Mouse (Mus musculus): ENCODE data around the gene Col24a1. TPM values are rescaled to one million over a fixed set of nuclear protein-coding genes. Genes with fewer than 3 reads are reported as not detected.

Col24a1 gene
- under 1 TPM in 1 of 2 experiments, not detected in 1; 0.05 TPM for total RNA-seq (2021)
- long read RNA-seq, experiment 1 = 0 reads
- long read RNA-seq, experiment 2 = 0 reads

DNA sequence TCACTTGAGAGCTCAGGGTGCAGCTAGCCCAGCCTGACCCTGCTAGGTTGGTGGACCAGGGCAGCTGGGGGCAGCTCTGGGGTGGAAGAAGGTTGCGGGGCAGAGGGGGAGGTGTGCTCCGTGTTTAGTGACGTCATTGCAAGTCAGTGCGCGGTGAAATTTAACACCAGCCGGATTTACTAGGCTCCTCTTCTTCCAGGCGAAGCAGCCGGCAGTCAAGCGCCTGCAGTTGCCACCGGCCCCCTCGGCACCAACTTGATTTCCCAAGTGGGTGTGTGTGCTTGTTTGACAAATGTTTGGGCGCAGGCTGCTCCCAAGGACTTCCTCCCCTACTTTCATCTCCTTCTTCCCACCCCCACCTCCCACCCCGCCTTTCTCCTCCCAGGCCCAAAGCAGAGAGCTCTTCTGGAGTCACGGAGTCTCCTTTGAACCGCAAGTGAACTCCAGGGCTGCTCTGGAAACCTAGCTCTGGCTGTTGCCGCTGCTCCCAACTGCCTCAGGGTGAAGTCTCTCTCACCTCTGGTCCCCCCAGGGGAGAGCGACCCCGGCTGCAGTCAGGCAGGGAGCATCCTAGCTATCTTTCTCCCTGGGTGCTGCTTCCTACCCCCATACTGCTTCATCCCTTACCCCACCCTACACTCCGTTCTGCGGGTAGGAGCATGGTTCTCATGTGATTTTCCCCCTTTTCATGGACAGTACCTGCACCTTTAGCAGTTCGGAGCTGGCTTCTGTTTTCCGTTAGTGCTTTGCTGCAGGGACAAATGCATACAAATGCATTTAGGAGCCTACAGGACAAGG, at the start of gene Col24a1:
Gene Col24a1, plus strand, starts transcription at position 136 of the 798 bp plus-strand sequence.
- DNase-seq = no peak

DNA sequence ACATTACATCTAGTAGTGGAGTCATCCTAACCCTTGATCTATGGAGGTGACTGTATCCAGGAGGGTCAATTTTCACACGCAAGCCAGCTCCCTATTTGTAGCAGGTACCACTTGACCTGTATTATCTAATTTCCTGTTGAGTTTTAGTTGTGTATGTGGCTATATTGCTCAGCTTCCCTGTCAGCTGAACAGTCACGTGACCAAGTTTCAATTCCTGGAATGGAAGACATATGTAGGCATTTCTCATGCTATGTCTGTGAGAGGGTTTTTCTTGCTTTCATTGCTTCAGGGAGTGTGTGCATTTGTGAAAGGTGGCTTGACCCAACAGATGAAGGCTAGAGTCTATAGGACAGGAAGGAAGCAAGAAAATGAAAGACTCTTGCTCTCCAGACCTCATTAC, 44.2 kb upstream of the Col24a1 start:
- DNase-seq = no peak

DNA sequence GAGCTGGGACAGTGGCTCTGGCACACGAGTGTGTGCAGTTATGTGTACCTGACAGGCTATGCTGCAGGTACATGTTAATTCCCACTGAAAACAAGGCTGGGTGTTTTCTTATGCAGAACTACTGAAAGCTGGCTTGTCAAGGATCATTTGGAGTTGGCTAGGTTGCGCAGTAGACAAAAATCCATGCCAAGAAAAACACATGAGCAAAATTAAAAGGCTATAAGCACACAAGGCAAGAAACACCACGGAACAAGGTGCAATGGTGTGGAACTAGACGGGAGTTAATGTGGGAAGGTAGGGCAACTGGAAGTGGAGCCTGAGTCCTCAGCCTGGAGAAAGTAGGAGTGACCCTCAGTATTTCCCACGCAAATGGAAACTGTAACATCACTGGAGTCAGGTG, 39.2 kb upstream of the Col24a1 start:
- no peak for DNase-seq

DNA sequence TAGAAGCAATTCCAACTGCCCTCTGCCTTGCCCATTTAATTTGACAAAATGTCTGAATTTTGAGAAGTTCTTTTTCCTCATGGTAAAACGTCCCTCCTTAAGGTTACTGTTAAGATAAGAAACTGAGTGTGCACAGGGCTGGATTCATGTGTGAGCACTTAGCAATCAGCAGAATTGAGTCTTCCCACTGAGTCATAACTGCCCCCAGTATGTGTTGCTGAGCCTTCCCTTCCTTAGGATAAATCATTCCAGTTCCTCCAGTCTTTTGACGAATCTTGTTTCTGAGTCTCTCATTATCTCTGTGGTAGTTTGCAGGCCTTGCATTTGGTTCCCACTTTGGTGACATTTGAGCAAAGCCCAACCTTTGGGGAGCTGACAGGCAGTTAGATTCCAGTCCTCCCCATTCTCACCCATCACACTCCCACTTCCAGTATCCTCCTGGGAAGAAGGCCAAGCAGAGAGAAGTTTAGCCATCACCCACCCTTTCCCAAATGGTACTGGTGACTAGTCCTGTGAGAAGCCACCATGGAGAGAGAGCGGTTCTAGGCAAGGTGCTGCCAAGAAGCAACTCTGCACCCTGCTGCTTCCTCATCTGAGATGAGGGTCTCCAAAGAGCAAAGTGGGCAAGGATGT, 37.4 kb upstream of the Col24a1 start:
- no peak for DNase-seq

DNA sequence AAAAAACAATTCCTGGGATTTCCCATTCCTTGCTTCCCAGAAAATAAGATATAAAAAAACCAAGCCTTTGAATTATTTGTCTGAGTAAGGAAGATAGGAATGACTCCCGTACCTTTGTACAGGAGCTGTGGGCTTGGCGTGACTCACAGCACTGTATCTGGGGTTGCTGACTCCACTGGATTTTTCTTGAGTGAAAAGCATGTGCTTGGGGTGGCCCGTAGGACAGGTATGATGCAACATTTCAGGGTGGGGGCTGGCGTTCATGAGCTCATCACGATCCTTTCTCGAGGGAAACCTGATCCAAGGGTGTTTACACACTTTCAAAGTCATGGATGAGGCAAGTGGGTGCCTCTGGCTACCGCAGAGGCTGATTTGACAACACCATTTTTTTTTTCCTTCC, 35.6 kb upstream of the Col24a1 start:
- DNase-seq = no peak

DNA sequence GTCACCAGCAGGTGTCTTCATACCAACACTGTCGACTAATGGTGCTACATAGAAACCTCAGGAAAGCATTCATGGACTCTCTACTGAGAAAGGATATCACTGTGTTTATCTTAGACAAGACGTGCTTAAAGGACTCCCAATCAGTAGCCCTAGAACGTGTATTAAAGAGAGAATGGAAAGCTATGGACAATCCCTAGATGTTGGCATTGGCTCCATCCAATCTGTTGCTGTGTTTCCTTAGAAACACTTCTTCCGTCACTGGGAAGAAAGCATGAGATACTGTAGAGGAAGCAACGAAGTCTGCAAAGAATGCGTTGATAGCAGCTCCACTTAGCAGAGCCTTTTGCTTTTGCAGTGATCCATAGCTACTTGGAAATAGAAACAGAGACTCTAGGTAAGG, 32.6 kb upstream of the Col24a1 start:
- no peak for DNase-seq

DNA sequence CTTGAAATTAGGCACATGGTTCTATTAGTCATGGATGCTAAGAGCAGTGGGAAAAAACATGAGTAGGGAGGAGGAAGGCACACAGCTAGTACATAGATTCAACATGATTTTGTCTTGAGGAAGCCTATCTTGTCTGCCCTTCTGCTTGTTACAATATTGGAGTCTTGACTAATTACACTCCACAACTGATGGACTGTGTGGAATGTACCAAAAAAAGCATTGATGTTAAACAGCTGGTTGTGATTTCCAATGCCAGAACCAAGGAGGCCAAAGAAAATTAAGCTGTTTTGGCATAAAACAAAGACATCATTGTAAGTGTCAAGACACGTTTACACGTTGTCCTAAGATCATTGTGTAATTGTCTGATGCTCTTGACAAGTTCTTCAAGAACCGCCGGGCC, 29.1 kb upstream of the Col24a1 start:
- DNase-seq = no peak

DNA sequence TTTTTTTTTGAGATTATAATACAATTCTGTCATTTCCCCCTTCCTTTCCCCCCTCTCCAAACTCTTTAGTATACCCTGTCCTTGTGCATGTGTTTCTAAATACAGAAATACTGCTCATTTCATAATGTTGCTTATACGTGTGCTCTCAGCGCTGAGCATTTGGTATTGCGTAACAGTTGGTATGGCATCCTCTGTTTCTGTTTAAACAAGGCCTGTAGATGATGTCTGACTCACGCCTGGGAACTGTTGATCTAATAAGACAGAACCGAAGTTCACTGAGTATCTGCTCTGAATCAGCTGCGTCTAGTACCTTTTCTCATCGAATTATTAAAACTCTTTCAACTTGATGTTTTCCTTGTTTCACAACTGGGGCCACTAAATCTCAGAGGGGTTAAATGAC, 24.2 kb upstream of the Col24a1 start:
- no peak for DNase-seq

DNA sequence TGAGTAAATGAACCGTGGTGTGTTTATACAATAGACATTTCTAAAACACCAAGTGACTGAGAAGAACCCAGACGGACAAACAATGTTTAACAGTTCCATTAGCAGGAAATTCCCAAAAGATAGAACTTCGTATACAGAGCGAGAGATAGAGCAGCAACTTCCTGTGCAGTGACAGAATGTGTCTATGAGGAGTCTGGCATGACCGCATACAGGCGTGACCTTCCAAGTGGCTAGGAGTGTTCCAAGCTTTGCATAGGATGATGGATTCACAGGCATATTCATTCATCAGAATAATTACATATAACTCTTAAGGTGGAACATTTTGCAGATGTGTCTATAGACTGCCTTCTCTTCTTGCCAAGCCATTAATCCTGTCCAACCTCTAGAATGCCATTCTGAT, 18.1 kb upstream of the Col24a1 start:
- DNase-seq = no peak

DNA sequence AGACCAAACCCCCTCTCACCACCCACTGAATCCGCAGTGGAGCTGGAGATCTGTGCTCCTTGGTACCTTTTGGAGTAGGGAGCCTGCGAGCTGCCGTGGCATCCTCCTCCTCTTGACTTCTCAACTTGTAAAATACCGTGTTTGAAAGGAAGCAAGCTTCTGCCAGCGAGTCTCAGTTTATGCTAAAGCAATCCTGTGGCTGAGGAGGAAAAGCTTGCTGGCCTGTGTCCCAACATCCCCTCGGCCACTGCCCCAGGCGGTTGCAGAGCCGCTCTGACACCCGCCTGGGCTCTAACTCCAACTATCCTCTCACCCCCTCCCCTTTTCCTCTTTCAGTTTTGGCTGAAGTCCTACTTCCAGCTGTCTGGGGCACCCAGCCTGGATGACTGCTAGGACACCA, 935 bp downstream of the Col24a1 start:
- peak in 1 of 2 experiments; percentile 2 for DNase-seq

DNA sequence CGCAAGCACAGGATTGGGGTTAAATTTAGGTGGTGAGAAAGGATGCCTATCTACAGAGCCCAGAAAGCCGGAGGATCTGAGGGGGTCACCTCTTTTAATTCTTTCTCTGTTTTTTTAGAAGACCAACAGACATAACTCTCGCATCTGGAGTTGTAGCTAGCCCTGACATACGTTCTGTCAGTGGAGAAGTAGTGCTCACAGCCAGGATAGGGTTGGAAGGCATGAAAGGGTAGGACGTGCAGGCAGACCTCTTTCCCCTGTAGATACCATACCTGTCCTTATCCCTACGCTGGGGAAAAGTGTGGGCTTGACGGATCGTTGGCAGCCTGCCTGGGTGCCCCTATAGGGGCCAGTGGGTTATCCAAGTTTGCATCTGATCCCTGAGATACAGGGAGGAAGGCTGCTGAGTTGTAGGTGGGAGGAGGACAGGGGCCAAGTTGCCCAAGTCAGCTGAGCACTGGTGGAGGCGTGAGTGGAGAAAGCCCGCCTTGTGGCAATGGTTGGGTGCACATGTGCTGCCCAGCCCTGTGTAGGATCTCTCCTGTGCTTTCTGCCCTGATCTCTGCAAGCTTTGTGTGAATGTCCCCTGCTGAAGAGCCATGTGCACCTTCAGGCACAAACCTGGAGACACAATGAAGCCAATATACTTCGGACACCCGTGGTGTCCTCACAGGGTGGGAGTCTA, 1.5 kb downstream of the Col24a1 start:
- no peak for DNase-seq

DNA sequence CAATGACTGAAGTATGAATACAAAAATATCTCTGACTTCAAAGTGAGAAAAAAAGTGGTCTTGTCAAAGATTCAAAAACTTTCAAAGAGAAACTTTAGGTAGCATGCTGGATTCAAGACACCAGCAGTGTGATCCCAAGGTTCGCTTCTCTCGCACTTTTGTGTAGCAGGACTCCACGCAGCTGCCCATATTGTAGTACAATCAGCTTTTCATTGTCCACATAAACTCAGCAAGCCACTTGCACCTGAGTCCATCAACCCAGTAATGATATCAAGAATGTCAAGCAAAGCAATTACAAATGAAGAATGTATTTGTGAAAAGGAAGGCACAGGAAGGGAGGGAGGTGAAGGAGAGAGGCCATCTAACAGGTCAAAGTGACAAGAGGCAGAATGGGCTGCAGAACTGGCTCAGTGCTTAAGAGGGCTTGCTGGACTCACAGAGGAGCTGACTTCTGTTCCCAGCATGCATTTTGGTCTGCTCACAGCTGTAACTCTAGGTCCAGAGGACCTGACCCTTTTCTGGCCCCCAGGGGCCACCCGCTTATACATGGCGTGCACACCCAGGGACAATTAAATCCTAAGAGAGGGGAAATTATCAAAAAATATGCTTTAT, 7.8 kb downstream of the Col24a1 start:
- DNase-seq = no peak

DNA sequence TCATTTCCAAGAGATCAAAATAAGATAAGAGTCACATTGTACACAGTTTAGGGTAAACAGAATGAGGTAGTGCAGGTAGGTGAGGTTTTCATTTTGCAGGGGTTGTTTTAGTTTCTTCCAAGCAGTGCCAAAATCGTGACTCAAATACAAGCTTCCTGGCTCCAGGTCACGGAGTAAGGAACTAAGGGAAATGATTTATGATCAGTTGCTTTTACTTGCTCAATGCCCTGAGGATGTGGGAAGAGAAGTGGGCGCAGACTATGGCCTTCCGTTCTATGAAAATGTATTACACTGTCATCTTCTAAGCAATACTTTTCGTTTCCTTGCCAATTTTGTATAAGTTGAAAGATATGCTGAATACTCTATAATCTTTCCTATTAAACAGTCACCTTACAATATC, 13.0 kb downstream of the Col24a1 start:
- no peak for DNase-seq

DNA sequence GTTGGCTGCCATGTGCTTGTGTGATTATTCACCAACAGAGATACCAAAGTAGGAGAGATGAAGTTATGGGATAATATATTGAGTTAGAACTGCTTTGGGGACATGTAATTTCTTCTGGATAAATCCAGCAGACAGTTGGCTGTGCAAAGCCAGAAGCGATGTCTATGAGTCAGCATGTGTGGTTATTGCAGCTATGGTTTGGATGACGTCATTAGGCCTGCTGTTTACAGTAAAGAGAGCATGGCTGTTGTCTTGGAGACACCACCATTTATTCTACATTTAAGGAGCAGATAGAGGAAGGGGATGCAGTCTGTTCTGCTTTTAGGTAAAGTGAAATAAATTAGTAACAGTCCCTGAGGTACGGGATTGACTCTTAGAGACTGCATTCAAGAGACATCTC, 14.9 kb downstream of the Col24a1 start:
- no peak for DNase-seq

DNA sequence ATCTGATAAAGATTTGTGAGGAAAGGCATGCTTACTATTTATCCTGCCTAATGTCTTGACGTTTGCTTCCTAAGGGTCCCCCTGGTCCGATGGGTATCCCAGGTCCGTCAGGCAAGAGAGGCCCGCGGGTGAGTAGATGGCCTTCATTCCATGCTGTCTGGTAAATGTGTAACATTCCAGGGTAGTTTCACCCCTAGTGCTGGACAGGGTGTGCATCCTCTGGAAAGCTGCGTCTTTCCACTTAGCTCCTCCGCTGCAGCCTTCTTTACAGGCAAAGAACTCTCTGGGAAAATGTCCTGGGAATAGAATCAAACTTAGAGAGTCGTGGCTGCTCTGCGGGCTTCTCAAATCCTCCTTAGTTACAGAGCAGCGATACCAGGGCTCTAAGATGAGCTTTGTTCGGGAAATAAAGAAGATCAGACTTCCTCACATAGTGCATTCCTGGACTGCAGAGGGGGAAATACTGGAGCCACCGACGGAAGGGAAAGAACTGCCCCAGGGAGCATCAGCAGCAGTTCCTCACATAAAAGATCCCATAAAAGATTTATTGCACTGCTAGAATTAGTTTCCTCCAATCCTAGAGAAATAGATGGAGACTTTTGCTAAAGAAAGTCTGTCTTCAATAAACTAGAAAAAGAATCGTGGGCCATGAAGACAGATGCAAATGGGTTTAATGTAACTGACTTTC, 28.5 kb downstream of the Col24a1 start:
- no peak for DNase-seq

DNA sequence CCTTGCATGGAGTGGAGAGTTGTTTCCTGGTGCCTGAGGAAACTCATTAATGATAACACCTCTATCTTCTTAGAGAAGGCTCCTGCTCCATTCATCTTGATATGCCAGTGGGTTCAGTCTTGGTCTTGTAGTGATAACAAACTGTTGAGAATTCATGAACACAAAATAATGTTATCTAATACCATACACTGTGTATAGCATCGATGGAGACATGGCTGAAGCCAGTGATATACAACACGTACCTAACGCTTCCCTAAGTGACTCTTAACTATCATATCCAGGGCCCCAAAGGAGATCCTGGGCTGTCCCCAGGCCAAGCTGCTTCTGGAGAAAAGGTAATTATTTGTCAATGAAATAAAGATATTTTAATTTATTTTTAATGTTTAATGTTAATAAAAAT, 33.1 kb downstream of the Col24a1 start:
- DNase-seq = no peak

DNA sequence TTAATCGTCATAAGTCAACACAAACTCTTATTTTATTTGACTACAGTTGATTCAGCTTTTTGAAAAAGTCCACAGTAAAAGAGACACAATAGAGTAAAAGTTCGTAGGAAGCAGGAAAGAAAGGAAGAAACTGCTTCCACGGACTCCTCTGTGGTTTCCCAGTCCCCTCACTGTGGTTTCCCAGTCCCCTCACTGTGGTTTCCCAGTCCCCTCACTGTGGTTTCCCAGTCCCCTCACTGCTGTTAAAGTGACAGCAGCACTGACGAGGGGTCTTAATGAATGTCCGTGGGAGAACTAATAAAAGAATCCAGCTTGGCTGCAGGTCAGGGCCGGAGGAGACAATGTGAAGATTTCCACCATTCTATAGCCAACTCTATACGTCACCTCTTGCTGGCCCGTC, 39.4 kb downstream of the Col24a1 start:
- no peak for DNase-seq

DNA sequence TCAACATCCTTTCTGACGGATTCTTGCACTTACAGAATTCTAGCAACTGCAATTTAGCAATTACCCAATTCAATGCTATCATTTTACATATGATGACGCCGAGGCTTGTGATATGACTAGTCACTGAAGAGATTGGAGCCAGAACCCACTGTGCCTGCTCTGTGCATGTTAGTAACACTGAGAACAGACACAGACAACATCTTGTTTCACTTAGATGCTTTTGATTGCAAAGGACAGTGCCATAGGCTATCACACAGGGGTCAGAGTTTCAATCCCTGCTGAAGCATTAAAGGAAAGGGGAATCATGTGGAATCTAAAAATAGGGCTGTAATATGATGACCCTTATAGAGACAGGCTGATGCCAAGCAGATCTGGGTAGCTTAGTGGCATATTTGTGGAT, 41.8 kb downstream of the Col24a1 start:
- no peak for DNase-seq

DNA sequence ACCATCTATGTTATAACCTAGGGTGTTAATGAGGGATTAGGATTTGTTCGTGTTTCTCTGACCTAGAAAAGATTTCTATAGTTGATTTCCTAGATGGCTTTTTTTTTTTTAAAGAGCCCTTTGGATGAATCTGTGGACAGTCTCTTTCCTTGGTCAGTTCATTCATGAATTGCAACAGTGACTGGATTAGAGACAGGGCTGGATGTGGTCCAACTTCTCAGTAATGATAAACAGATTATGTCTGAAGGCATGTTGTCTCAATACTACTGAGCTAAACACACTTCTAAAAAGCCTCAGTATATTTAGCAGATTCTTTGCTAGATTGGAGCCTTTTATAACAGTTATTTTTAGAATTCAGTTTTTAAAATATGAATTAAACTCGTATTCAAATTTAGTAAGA, 44.9 kb downstream of the Col24a1 start:
- no peak for DNase-seq

DNA sequence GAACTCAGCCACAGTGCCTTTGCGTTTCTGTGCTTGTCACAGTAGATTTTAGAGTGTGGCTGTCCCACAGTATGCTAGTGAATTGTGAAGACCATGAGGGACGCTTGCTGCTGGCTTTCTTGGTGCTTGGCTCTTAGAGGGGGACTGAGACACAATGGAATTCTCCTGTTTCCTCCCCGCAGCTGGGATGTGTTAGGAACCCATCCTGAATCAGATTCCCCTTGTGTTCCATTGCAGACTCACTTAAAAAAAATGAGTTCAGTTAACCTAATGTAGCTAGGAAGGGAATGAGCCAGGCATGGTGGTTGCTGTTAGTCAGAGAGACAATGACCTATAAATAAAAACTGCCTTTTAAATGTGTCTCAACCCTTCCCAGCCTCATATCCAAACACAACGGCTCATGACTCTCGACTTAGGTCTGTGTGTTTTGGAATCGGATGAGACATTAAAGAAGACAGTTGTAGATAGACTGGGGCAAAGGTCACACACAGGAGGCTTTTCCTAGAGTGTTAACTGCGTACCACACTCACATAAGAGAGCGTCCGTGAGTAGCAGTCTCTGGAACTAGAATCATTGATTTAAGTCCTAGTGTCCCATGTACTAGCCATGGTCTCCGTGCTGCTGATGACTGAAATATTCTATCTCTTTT, 47.7 kb downstream of the Col24a1 start:
- no peak for DNase-seq

DNA sequence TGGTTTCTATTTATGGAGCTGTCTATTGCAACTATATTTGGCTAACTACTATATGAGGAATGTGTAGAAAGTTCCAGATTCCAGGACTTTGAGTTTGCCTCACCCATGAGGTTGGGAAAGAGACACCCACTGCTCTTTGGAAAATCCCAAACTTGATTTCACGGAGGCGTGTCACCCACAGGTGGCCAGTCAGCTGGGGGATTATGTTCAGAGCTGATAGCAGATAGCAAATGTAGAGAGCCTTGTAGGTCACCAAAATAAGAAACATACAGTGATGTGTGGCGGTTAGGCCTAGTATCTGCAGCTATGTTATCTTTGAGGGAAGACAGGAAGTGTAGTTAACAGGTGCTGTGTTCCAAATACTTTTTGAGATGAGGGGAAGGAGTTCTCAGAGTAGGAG, 56.4 kb downstream of the Col24a1 start:
- DNase-seq = no peak

DNA sequence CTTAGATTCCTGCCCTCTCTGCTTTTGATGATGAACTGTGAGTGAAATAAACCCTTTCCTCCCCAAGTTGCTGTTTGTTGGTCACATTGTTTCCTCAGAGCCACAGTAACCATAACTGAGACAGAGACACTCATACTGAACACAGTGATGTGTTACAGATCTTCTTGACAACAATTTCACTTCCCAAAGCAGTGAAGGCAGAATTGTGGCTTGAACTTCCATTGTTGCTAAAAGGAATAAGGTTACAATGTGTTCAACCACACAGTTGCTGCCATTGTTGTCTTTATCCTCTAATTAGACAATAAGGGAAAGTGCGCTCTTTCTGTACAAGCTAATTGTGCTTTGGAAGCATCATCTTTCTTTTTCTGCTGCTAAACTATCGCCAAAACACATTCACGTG, 61.7 kb downstream of the Col24a1 start:
- no peak for DNase-seq
